Mouse (Mus musculus): ENCODE measurements at regions not wholly inside any gene's neighbourhood (a gene's known extent, or its start where the extent isn't known, plus 50 kb on each side); places are given as distances from the start of the nearest gene placed in this dataset.

GRCm38 (mm10) chr17:83983837-83984388 is 136.2 kb upstream of the Haao start:
- TF ChIP-seq GATA4 (IDR thresholded peaks at IDR 0.05; ENCODE audit: insufficient replicate concordance, low read length) = no peak

DNA sequence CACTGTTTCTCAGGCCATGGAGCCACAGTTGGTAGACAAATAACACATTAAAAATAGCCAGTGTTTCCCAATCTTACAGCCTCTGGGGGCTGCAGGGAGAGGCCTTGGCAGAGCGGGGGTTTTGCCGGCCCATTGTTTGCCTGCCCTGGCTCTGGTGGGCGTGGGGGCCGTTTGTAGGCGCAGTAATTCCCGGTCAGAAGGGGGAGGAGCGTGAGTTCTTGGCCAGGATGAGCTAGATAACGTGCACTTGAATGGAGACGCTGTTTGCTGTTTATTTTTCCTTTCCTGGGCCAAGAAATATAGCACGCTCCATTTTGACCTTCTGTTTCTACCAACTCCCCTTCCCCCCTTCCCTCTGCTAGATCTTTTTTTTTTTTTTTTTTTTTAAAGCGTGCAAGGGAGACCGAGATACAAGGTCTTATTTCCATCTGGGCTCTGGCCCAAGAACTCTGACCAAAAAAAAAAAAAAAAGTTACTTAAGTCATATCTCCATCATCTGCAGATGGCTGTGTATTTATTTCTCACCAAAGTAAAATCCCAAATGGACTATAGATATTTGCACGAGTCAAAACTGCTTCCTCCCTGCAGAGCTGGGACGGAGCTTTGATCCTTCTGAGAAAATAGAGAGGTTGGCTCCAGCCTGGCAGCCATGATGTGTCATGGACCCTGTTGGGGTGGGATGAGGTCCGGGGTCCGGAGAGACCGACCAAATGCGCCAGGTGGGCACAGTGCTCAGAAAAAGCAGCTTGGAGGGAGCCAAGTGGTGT is 135.5 kb upstream of the Haao start:
- TF ChIP-seq GATA4 (IDR thresholded peaks at IDR 0.05; ENCODE audit: insufficient replicate concordance, low read length) = peak; percentile 74; the same call in 1 of the 2 replicates

GRCm38 (mm10) chr17:83982700-83983069 is 134.9 kb upstream of the Haao start:
- no peak for TF ChIP-seq GATA4 (IDR thresholded peaks at IDR 0.05; ENCODE audit: insufficient replicate concordance, low read length)

- TF ChIP-seq GATA4 (IDR thresholded peaks at IDR 0.05; ENCODE audit: insufficient replicate concordance, low read length) = no peak
Observed at GRCm38 (mm10) chr17:83978858-83979470, 131.2 kb upstream of the Haao start.

- peak; percentile 75; the same call in 1 of the 2 replicates for TF ChIP-seq GATA4 (IDR thresholded peaks at IDR 0.05; ENCODE audit: insufficient replicate concordance, low read length)
Observed at GRCm38 (mm10) chr17:83977725-83978124, 130.0 kb upstream of the Haao start.

DNA sequence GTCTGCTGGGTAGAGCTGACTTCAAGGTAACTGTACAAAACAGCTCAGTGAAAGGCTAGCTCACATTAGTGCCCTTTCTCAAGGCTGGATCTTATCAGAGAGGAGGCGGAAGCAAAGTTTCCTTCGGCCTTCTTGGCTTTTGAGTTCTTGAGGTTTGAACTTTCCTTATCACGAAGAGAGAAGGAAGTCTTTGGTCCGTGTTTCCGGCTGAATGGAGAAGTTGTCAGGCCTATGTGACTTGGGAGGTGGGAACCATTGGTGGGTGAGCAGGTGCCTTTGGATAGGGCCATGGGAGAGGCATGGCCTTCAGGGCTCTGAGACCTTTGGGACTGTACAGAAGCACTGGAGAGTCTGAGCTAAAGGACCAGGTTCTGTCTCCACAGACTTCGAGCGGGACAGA is 128.1 kb upstream of the Haao start:
- peak; percentile 49; the same call in 1 of the 2 replicates for TF ChIP-seq GATA4 (IDR thresholded peaks at IDR 0.05; ENCODE audit: insufficient replicate concordance, low read length)

DNA sequence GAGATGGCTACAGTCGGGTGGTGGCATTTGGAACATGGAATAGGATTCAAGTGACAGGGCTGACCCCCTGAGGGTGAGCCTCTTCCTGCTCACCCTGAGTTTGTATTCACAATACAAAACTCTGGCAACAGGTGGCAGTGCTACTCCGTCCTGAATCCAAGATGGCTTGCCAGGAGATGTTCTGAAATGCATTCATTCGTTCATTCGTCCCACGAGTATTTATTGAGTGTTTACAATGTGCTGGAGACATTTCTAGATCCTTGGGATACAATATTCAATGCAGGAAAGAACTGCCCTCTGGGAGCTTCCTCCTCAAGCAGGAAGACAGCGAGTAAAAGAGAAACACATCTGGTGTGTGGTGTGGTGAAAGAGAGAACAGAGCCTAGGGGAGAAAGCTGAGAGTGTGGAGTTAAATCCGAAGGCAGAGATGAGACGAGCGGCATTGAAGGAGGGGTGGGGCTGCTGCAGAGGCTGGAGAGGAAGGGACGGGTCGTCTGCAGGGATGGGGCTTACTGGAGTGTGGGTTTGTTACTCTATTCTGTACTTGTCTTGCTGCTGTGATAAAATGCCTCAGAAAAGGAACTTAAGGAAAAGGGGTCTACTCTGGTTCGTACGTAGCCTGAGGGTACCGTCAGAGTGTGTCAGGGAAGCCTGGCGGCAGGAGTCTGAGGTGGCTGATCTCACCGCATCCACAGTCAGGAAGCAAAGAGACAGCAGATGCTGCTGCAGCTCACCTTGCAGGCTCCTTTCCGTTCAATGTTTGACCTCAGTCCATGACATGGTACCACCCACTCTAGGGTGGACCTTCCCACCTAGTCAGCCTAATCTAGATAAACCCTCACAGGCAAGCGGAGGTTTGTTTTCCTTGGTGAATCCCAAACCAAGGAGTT is 125.9 kb upstream of the Haao start:
- no peak for TF ChIP-seq GATA4 (IDR thresholded peaks at IDR 0.05; ENCODE audit: insufficient replicate concordance, low read length)

DNA sequence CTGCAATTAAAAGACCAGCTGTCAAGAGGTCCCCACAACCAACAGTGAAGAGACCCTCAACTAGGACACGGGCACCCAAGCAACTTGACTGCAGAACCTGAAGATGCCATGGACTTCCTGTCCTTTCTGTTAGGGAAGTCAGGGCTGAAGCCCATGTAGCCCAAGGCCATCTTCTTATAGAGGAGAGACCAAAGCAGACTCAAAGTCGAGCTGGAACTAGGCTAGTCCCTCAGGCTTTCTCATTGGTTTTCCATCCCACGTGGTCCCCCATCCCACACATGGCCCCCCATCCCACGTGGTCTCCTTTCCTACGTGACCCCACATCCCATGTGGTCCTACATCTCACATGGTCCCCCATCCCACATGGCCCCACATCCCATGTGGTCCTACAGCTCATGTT is 125.1 kb upstream of the Haao start:
- no peak for TF ChIP-seq GATA4 (IDR thresholded peaks at IDR 0.05; ENCODE audit: insufficient replicate concordance, low read length)

GRCm38 (mm10) chr17:83972470-83972869 is 124.7 kb upstream of the Haao start:
- TF ChIP-seq GATA4 (IDR thresholded peaks at IDR 0.05; ENCODE audit: insufficient replicate concordance, low read length) = no peak

DNA sequence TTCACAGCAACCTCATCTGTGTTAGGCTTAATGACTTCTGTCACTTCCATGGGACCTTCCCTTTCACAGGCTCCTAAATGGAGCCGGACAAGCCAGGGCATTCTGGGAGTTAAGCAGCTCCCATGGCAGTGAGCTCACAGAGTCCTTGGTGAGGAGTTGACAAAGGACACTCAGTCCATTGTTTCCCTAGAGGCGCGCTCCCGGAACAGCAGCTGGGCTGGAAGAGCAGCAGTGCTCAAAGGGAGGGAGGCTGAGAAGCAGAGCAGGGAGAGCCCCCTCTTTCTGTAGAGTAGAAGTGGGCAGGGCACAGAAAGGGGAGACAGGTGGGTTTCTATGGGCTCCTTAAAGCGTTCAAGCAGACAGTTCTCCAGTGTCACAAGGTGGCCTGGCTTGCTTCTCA is 124.3 kb upstream of the Haao start:
- no peak for TF ChIP-seq GATA4 (IDR thresholded peaks at IDR 0.05; ENCODE audit: insufficient replicate concordance, low read length)

GRCm38 (mm10) chr17:83969407-83969826 is 121.7 kb upstream of the Haao start:
- TF ChIP-seq GATA4 (IDR thresholded peaks at IDR 0.05; ENCODE audit: insufficient replicate concordance, low read length) = peak; percentile 46; the same call in 1 of the 2 replicates

GRCm38 (mm10) chr17:83967007-83967406 is 119.2 kb upstream of the Haao start:
- TF ChIP-seq GATA4 (IDR thresholded peaks at IDR 0.05; ENCODE audit: insufficient replicate concordance, low read length) = no peak

DNA sequence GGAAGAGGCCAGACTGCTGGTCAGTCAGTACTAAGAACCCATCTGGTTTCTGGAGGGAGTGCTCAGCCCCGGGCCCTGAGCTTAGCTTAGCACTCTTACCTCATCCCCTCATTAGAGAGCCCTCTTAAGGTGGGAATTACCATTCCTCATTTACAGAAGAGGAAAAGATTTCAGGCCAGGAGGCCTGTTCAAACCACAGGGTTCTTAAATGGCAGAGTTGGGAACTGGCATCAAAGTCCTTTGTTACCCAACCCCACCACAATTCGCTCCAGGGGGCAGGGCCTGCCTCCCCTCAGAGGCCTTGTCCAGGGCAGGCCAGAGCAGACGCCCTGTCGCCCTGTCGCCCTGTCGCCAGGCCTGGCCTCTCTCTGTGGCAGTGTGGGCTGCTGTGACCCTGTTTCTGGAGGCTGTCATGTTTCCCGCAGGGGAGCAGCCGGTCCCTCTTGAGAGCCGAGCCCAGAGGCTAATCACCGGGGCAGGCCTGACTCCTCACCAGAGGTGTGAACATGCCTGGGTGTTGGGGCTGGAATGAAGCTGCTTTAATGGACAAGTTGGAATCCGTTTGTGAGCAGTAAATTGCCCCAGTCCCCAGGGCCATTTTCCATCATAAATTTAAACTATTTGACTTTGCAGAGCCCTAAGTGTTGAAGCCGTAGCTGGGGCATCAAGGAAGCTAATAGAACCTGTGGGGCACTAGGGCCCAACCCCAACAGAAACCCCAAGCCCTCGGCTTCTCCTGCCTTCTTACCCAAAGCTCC is 116.9 kb upstream of the Haao start:
- TF ChIP-seq GATA4 (IDR thresholded peaks at IDR 0.05; ENCODE audit: insufficient replicate concordance, low read length) = no peak

GRCm38 (mm10) chr17:83963561-83963960 is 115.8 kb upstream of the Haao start:
- TF ChIP-seq GATA4 (IDR thresholded peaks at IDR 0.05; ENCODE audit: insufficient replicate concordance, low read length) = no peak

GRCm38 (mm10) chr17:83962841-83963240 is 115.1 kb upstream of the Haao start:
- TF ChIP-seq GATA4 (IDR thresholded peaks at IDR 0.05; ENCODE audit: insufficient replicate concordance, low read length) = no peak
